Mouse (Mus musculus) spleen, postnatal 10 days (tissue): ENCODE results near the gene Slc38a1.

Source experiments
- DNase-seq, 2 experiments: peaks; one replicate each; pipeline ENCODE4 v3.0.0; 2021 to 2022; ENCODE audit warnings: low spot score in 2 of 2

The Slc38a1 gene

GRCm38 (mm10) chr15:96617555-96617954, 25.2 kb downstream of the Slc38a1 start:
- no peak for DNase-seq

DNA sequence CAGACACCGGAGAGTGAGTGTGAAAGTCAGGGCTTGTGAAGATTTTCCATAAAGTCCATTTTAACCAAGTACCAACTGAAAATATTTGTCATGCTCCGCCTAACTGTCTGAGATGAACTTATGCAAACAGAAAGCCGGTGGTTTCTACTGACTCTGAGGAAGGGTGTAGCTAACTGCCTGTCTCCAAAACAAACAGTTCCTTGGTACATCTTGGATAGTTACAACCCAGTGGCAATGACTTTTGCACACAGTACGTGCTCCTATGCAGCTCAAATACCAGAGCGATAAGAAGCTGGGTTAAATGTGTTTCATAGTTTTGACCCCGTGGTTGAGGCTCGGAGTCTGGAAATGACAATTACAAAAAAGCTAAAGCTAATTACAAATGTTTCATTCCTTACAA, 34.0 kb downstream of the Slc38a1 start:
- DNase-seq: no peak

- no peak for DNase-seq
These were observed 35.3 kb downstream of the Slc38a1 start for GRCm38 (mm10) chr15:96607422-96607821.

DNA sequence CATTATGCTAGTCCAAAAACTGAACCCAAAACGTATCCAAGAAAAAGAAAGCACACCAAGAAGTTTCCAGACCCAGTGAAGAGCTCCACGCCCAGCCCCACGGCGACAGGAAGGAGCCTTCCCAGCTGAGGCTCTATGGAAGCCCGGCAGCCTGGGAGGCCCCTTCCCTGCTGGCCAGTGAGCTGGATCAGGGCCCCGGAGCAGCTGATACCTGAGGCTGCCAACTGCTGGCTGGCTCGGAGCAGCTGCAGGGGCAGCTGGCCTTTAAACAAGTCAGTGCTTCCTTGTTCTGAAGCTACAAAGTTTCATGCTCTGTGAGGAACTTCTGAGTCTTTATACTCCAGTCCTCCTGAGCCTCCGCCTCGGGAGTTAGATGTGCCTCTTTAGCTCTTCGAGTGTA, 38.4 kb downstream of the Slc38a1 start:
- no peak for DNase-seq

GRCm38 (mm10) chr15:96602043-96602442, 40.7 kb downstream of the Slc38a1 start:
- DNase-seq: no peak

- DNase-seq: no peak
These were observed 42.6 kb downstream of the Slc38a1 start for GRCm38 (mm10) chr15:96599852-96600781.

DNA sequence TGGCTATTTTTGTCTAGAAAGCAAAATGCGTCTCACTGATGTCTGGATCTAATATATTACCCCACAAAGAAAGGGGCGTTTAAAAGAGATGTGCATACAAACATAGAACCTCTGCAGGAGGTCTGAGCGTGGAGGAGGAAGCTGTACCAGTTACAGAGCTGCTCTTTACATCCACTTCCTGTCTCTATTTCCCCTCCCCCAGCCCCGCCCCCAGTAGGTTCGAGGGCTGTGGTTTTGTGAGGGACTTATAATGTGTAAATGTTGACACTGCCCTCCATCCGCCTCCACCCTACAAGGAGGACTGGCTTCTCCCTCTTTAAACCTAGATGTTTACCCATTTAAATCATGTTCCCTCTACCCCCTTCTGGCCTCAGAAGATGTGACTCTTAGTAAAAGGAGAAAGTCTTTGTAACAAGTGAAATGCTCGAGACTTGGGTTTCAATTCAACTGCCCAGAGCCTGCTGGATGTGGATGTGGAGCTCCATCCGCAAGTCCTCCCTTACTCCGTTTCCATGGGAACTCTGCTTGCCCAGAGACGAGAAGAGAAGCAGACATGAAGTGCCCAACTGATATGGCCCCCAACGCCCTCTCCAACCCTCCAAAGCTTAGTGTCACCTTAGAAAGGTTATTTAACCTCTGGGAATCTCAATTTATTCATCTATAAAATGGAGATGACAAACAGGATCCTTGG, 43.7 kb downstream of the Slc38a1 start:
- peak; percentile 32 to 78 for DNase-seq

DNA sequence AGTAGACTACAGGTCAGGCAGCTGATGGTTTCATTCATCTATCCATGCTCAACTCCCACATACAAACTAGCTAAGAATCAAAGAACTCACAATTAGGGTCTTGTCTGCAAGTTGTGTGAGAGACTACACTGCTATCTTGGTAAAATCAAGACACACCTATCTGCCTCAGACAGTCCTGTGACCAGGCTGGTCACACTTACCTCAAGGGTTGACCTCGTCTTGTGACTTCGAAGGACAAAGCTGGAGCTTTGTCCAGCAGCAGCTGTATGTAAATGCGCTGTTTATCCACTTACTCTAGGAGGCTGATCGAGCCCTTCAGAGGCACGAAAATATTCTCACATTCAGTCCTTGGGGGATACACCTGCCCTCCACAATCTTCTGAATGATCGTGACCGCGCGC, 45.6 kb downstream of the Slc38a1 start:
- no peak for DNase-seq

GRCm38 (mm10) chr15:96594316-96594715, 48.4 kb downstream of the Slc38a1 start:
- no peak for DNase-seq

DNA sequence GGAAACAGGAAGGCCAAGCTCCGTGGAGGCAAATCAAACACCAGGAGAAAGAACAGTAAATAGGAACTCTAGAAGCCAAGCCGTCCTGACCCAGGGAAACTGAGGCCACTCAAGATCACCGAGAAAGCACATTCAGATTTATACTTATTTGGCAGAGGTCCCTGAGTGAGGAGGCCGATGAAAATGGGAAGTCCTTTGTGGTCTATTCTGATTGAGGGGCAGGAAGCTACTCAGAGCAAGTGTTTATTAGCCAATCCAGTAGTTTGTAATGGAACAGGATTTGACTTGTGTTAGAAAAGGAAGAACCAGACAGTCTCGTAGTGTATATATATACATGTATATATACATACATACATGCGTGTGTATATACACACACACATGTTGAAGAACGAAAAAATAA, 48.8 kb downstream of the Slc38a1 start:
- no peak for DNase-seq

- no peak for DNase-seq
These were observed 49.3 kb downstream of the Slc38a1 start for GRCm38 (mm10) chr15:96593457-96593856.

- DNase-seq: no peak
These were observed 49.7 kb downstream of the Slc38a1 start for GRCm38 (mm10) chr15:96592976-96593375.

- no peak for DNase-seq
These were observed 50.8 kb downstream of the Slc38a1 start for GRCm38 (mm10) chr15:96591876-96592417.

DNA sequence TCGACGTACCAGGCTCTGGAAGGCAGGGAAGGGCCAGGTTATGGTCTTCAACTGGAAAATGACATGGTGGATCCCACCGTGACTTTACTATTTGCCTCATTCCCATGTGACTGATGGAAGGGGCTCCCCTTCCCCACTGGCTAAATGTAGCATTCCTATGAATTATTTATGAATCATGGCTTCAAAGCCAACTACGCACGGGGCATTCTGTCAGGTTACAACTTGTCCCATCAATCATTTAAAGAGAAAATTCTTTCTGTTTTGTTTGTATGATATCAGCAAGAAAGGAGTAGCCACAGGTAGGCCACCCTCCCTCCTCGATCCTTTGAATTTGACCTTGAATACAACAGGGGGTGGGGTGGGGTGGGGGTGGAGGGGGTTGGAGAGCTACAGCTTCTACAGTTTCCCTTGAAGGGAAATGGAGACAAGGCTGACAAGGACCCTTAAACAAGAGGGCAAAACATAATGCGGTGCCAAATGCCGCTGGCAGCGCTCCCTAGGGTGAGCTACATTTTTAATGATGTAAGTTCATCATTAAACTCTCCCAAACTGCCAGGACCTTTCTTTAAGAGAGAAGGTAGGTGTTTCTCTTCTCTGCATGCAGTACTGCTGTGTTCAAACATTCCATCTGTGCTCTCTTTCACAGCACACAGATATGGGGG, 53.6 kb downstream of the Slc38a1 start:
- no peak for DNase-seq

GRCm38 (mm10) chr15:96587998-96588397, 54.7 kb downstream of the Slc38a1 start:
- DNase-seq: no peak

DNA sequence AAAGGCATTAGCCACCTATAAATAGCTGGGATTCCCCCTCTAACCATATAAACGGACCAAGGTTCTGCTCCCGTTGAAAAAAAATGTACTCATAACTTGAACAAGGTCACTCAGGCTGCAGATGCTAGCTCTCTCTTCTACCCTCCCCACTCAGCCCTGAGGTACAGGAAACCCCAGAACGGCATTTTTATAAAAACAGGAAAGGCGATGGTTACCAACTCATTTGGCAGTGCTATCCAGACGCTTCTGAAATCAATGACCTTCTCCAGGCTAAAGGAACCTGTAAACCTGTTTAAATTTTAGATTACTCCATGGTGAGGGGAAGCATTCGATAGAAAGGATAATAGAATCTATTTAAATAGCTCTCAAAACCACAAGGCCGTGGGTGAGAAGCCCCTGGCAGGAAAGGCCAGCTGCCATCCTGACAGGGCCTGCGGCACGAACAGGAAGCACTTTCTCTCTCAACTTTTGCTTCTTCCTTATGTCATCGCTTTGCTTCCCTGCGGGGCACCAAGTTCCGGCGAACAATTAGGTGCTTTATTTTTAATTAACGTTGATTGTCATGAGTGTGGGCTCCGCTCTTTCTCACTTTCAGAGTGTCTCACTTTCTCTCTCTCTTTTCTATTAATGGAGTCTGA, 59.2 kb downstream of the Slc38a1 start:
- no peak for DNase-seq

DNA sequence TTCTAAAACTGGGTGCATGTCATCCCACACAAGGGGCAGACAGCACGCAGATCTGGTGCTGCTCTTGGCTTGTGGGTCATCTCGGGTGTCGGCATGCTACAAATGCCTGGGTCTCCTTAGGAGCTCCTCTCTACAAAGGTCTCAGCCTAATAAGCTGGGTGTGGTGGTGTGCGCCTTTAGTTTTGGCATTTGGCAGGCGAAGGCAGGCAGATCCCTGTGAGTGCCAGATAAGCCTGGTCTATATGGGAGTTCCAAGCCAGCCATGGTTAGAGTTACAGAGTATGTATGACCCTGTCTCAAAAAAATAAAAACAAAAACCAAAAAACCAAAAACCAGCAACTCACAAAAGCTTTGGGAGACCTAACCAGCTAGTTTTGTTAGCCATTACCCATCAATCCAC, 65.7 kb downstream of the Slc38a1 start:
- DNase-seq: no peak

DNA sequence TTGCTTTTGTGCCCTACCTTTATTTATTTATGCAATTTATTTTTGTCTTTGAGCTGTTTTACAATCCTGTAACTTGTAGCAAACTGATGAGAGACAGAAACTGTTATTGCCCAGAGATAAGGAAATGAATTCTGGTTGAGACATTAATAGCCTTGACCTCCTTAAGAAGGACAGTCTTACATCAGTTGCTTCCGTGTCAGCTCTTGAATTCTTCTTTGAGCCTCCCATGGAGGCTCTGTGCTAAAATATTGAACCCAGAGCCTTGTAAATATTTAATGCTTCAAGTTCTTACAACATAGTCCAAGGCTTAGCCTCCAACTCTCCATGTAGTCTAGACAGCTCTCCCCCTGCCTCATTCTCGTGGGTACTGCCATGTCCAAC, 73.7 kb downstream of the Slc38a1 start:
- DNase-seq: no peak

DNA sequence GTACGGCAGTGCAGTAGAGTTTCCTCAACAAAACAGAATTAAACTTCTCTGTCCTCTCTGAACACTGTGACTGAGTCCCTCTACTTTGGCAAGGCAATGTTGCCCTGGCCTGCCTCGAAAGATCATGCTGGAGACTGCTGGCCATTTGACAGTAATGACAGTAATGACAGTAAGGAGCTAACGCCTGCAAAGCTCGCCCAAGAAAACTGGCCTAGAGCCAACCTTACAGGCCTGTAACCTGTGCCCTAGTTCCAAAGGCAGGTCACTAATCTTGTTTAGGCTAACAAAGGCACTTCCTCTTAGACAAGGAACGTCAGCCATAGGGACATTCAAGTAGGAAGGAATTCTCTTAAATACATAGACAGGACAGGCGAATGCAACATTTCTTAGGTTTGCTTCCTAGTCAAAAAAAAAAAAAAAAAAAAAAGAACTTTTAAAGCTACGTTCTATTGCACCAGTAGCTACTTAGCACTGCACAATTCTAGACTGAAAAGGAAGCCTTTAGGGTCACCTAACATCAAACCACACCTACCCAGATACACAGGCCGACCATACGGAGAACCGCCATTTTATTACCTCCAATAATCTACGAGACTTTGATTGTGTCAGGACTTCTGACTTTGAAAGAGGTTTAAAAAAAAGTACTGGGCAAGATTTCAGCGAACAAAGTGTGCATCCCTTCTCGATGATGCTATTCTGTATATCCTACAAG, 74.3 kb downstream of the Slc38a1 start:
- DNase-seq: no peak

DNA sequence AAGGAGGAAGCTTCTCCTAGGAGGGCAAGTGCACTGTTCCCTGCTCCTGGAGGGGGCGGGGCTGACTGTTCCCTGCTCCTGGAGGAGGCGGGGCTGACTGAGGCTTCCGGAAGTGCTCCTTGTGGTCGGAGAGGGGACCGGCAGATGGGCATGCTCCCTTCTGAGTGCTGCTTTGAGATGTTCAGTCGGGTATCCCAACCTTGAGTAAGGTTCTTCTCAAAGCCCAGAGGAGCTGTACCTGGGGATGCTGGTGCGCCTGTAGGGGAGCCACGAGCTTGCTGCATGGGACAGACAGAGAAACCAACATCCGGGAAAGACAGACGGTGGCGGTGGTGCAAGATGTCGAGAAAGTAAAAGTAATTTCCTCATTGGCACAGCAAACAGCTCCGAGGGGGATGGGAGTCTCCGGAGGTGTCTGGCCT, 75.9 kb downstream of the Slc38a1 start:
- DNase-seq: peak in 1 of 2 experiments; percentile 53

DNA sequence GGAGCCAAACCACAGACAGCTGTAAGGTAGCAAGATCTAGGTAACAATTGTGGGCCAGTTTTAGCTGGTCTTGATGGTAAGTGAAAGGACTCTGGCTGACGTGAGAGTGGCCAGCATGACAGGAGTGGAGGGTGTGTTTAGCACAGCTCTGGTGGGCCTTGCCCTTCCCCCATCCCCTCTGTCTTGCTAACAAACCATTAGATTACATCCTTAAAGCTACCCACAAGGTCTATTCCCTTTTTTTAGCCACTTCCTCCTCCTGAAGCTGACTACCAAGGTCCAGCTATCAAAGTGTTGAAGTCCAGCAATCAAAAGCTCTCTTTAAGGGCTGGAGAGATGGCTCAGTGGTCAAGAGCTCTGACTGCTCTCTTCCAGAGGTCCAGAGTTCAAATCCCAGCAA, 78.9 kb downstream of the Slc38a1 start:
- no peak for DNase-seq
